Mouse (Mus musculus): ENCODE results near the gene Hadha.

- TF ChIP-seq EP300 (IDR thresholded peaks at IDR 0.05): no peak
- no peak for TF ChIP-seq CTCF (IDR thresholded peaks at IDR 0.05)
These were observed 432 bp upstream of the Hadha start for GRCm38 (mm10) chr5:30155395-30155792.

Data from lung, postnatal 0 days (tissue).